Mouse (Mus musculus): ENCODE measurements around the gene Actr1b. TPM values are rescaled to one million over a fixed set of nuclear protein-coding genes. Genes with fewer than 3 reads are reported as not detected.

The Actr1b gene
- total and polyA plus RNA-seq, 3 experiments: 89.8 to 98.1 (median 94.8) TPM

DNA sequence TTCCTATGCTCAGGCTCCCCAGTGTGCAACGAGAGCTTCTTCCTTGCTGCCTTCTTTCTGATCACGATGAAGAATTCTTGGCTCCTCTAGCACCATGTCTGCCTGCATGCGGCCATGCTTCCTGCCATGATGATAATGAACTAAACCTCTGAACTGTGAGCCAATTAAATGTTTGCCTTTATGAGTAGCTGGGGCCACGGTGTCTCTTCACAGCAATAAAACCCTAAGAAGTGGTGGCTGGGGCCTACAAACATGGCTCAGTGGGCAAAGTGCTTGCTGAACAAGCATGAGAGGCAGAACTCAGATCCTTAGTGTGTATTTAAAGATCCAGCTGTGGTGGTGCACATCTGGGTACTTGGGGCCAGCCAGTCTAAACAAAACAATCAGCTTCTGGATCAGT is 48.3 kb downstream of the Actr1b start:
- DNase-seq: no peak
- no peaks in the 10 kb centered on the region for H3K27me3 ChIP-seq (ENCODE audit: control insufficient read depth, insufficient read depth, low read length)
- intact Hi-C loops (cut with DNase I): no loop called here
- H3K79me2 ChIP-seq (replicated peaks; ENCODE audit: control insufficient read depth, insufficient read depth, low read length): no peaks in the 10 kb centered on the region
- H3K36me3 ChIP-seq (ENCODE audit: control insufficient read depth, insufficient read depth, low read length): no peaks in the 10 kb centered on the region
- no peaks in the 10 kb centered on the region for H3K4me1 ChIP-seq (ENCODE audit: control insufficient read depth, insufficient read depth, low read length)
- no peak overlapping the region for H3K27ac ChIP-seq
- no peak overlapping the region for H3K4me3 ChIP-seq
- 64% methylated on average over 4 of the region's 4 CpGs for WGBS
- no peak for TF ChIP-seq POLR2A (IDR thresholded peaks at IDR 0.05; ENCODE audit: insufficient read depth, low read depth, low read length)
- TF ChIP-seq CTCF (IDR thresholded peaks at IDR 0.05): no peak
- no peak overlapping the region for H3K9ac ChIP-seq (ENCODE audit: low read depth, low read length)

DNA sequence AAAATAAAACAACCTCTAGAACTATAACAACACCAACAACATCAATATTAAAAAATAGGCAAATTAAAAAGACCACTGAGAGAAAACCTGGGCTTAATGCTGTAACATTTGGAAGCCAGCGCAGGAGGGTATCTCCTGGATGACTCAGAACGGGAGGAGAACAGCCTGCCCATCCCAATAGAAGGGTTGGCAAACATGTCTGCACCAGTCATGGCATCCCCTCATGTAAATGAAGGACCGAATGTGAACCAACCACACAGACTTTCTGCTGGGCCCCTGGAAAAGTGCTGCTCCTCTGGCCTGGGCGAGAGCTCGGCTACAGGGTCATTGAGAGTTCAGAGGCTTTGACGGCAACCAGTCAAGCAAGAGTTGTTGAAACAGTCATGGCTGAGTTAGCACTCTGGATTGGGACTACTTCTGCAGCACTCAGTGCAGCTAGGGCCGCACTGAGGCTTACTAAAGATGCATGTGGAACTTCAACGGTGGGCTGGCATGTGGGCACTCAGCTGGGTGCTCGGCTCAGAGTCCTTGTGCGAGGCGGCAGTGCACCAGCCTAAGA is 49.0 kb downstream of the Actr1b start:
- H3K79me2 ChIP-seq (replicated peaks; ENCODE audit: control insufficient read depth, insufficient read depth, low read length): no peaks in the 10 kb centered on the region
- no peaks in the 10 kb centered on the region for H3K36me3 ChIP-seq (ENCODE audit: control insufficient read depth, insufficient read depth, low read length)
- intact Hi-C loops (cut with DNase I): no loop called here
- WGBS: 88% methylated on average over 11 of the region's 11 CpGs
- H3K27me3 ChIP-seq (ENCODE audit: control insufficient read depth, insufficient read depth, low read length): no peaks in the 10 kb centered on the region
- H3K4me1 ChIP-seq (ENCODE audit: control insufficient read depth, insufficient read depth, low read length): no peaks in the 10 kb centered on the region
- no peak overlapping the region for H3K9ac ChIP-seq (ENCODE audit: low read depth, low read length)
- DNase-seq: no peak
- TF ChIP-seq EP300 (IDR thresholded peaks at IDR 0.05; ENCODE audit: insufficient read depth, low read depth, low read length) (no peak), CTCF (IDR thresholded peaks at IDR 0.05) (no peak), POLR2A (IDR thresholded peaks at IDR 0.05; ENCODE audit: insufficient read depth, low read depth, low read length) (no peak)
- H3K27ac ChIP-seq: no peak overlapping the region
- no peak overlapping the region for H3K4me3 ChIP-seq

DNA sequence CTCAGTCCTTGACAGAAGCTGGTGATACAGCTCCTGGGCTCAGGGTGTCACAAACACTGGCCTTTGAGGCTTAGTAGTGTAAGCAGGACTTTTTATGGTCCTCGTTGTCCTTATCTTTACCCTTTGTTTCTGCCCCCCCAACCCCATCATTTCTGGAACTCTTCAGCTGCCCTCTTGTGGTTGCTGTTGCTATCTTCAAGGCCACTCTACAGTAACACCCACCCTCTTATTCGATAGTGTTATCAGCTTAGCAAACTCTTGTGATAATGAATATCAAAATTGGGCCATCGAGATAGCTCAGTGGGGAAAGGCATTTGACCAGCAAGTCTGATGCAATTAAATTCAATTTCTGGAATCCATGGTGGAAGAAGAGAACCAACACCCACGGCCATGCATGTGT is 49.8 kb downstream of the Actr1b start:
- Histone ChIP-seq H3K27ac (no peak overlapping the region), H3K4me1 (ENCODE audit: control insufficient read depth, insufficient read depth, low read length) (no peaks in the 10 kb centered on the region), H3K9ac (ENCODE audit: low read depth, low read length) (no peak overlapping the region), H3K4me3 (no peak overlapping the region), H3K79me2 (replicated peaks; ENCODE audit: control insufficient read depth, insufficient read depth, low read length) (no peaks in the 10 kb centered on the region), H3K36me3 (ENCODE audit: control insufficient read depth, insufficient read depth, low read length) (no peaks in the 10 kb centered on the region), H3K27me3 (ENCODE audit: control insufficient read depth, insufficient read depth, low read length) (no peaks in the 10 kb centered on the region)
- TF ChIP-seq POLR2A (IDR thresholded peaks at IDR 0.05; ENCODE audit: insufficient read depth, low read depth, low read length): no peak
- TF ChIP-seq CTCF (IDR thresholded peaks at IDR 0.05): peak; percentile 65
- TF ChIP-seq EP300 (IDR thresholded peaks at IDR 0.05; ENCODE audit: insufficient read depth, low read depth, low read length): no peak
- WGBS: 40% methylated on average over 4 of the region's 4 CpGs
- intact Hi-C loops (cut with DNase I): loop anchor here (1.0 kb wide), 1 partner anchor 117 kb away; the partner anchor contains the start of gene Ankrd39
- DNase-seq: peak in 1 of 2 experiments; percentile 25

DNA sequence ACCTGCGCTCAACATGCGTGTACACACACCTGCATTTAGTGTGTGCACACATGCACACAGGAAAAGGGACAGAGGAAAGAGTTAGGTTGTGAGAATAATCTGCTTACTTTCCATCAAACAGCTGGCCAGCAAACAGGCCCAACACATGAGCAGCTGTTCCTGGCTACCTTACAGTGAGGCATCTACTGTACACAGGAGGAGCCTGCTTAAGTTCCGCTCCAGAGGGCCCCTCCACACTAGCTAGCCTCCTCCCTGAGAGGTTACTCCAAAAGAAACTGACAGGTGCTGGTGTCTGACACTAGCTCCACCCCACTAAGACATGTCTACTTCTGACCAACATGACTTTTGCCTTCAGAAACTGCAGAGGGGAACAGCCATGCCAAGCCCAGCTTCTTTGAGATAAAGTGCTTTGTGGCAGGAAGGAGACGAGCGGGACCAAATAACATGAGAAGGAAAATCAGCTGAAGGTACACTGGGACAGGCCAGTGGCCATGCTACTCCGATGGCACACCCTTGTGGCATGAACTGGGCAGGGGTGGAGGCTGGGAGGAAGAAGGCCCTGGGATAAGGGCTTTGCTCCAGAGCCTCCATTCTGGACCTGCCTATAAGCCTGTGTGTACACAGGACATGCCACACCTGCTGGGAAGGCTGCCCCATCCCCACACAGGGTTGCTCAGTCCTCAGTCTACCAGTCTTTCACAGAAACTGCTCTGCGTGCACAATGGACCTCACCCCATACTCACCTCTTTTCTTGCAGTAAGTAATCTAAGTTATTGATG is 55.4 kb downstream of the Actr1b start:
- no peak overlapping the region for H3K9ac ChIP-seq (ENCODE audit: low read depth, low read length)
- no peak overlapping the region for H3K27ac ChIP-seq
- no peak for TF ChIP-seq CTCF (IDR thresholded peaks at IDR 0.05)
- no peak for TF ChIP-seq EP300 (IDR thresholded peaks at IDR 0.05; ENCODE audit: insufficient read depth, low read depth, low read length)
- TF ChIP-seq POLR2A (IDR thresholded peaks at IDR 0.05; ENCODE audit: insufficient read depth, low read depth, low read length): no peak
- no peak for DNase-seq
- no peaks in the 10 kb centered on the region for H3K27me3 ChIP-seq (ENCODE audit: control insufficient read depth, insufficient read depth, low read length)
- no peaks in the 10 kb centered on the region for H3K36me3 ChIP-seq (ENCODE audit: control insufficient read depth, insufficient read depth, low read length)
- H3K4me3 ChIP-seq: no peak overlapping the region
- H3K79me2 ChIP-seq (replicated peaks; ENCODE audit: control insufficient read depth, insufficient read depth, low read length): no peaks in the 10 kb centered on the region
- intact Hi-C loops (cut with DNase I): no loop called here
- no peaks in the 10 kb centered on the region for H3K4me1 ChIP-seq (ENCODE audit: control insufficient read depth, insufficient read depth, low read length)
- 75% methylated on average over 7 of the region's 7 CpGs for WGBS

DNA sequence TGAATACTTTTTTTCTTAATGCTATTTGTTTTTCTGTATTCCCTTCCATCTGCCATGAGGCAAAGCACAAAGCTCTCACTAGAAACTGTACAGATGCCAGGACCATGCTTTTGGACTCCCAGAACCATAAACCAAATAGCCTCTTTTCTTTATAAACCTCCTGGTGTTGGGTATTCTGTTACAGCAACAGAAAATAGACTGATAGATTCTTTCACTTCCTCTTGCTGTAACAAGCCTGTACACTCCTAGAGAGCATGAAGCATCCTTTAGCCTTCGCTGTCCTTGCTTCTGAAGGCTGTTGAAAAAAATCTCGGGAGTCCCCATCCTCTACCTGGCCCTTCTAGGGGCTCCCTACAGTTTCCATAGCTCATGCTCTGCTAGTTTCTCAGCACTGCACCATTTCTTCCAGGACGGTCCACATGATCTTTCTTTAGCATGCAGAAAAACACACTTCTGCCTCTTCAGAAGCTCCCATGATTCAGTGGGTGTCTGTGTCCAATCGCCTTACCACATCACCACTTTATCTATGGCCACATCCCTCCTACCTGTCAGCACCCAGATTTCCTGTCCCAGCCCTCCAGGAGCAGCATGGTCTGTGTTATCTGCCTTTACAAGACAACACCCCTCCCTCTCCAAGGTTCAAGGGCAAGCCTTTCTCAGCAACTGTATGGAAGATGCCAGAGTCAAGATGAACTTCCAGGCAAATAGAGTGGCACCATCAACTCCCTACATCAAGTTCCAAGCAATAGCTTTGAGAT is 56.4 kb downstream of the Actr1b start:
- H3K4me3 ChIP-seq: no peak overlapping the region
- no peak overlapping the region for H3K27ac ChIP-seq
- H3K4me1 ChIP-seq (ENCODE audit: control insufficient read depth, insufficient read depth, low read length): no peaks in the 10 kb centered on the region
- WGBS: 59% methylated on average over 4 of the region's 4 CpGs
- TF ChIP-seq EP300 (IDR thresholded peaks at IDR 0.05; ENCODE audit: insufficient read depth, low read depth, low read length) (no peak), POLR2A (IDR thresholded peaks at IDR 0.05; ENCODE audit: insufficient read depth, low read depth, low read length) (no peak), CTCF (IDR thresholded peaks at IDR 0.05) (no peak)
- intact Hi-C loops (cut with DNase I): no loop called here
- no peaks in the 10 kb centered on the region for H3K36me3 ChIP-seq (ENCODE audit: control insufficient read depth, insufficient read depth, low read length)
- no peak overlapping the region for H3K9ac ChIP-seq (ENCODE audit: low read depth, low read length)
- DNase-seq: no peak
- no peaks in the 10 kb centered on the region for H3K27me3 ChIP-seq (ENCODE audit: control insufficient read depth, insufficient read depth, low read length)
- H3K79me2 ChIP-seq (replicated peaks; ENCODE audit: control insufficient read depth, insufficient read depth, low read length): no peaks in the 10 kb centered on the region

DNA sequence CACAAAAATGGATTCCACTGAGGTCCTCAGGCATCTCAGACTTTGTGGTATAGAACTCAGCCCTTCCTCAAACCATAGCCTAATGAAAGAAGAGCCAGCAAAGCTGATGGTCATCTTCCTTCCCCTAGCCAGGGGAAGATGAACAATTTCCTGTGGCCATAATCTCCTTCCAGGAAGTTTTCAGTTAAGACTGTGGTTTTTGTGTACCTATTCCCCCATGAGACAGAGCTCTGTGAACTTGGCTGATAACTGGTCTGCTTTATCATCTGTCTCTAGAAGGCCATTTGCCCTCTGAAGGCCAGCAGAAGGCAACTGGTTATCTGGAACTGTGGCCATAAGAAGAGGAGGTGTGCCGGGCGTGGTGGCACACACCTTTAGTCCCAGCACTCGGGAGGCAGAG is 58.0 kb downstream of the Actr1b start:
- H3K27ac ChIP-seq: no peak overlapping the region
- H3K4me1 ChIP-seq (ENCODE audit: control insufficient read depth, insufficient read depth, low read length): no peaks in the 10 kb centered on the region
- DNase-seq: no peak
- intact Hi-C loops (cut with DNase I): no loop called here
- H3K79me2 ChIP-seq (replicated peaks; ENCODE audit: control insufficient read depth, insufficient read depth, low read length): no peaks in the 10 kb centered on the region
- H3K36me3 ChIP-seq (ENCODE audit: control insufficient read depth, insufficient read depth, low read length): no peaks in the 10 kb centered on the region
- WGBS: 80% methylated on average over 3 of the region's 3 CpGs
- no peak overlapping the region for H3K9ac ChIP-seq (ENCODE audit: low read depth, low read length)
- H3K4me3 ChIP-seq: no peak overlapping the region
- TF ChIP-seq EP300 (IDR thresholded peaks at IDR 0.05; ENCODE audit: insufficient read depth, low read depth, low read length) (no peak), POLR2A (IDR thresholded peaks at IDR 0.05; ENCODE audit: insufficient read depth, low read depth, low read length) (no peak), CTCF (IDR thresholded peaks at IDR 0.05) (no peak)
- H3K27me3 ChIP-seq (ENCODE audit: control insufficient read depth, insufficient read depth, low read length): no peaks in the 10 kb centered on the region
